Mouse (Mus musculus) neural tube, embryonic 10.5 days (tissue): Measurements from ENCODE around the gene Tm4sf20.
A peak's percentile ranks its signal among the peaks of the same experiment; 100 is the strongest.

ENCODE experiments used
- DNase-seq: peaks from one replicate; pipeline ENCODE4 v3.0.0-alpha.2; 2017; ENCODE audit warnings: low spot score; ENCODE audit errors: extremely low spot score

The Tm4sf20 gene

DNA sequence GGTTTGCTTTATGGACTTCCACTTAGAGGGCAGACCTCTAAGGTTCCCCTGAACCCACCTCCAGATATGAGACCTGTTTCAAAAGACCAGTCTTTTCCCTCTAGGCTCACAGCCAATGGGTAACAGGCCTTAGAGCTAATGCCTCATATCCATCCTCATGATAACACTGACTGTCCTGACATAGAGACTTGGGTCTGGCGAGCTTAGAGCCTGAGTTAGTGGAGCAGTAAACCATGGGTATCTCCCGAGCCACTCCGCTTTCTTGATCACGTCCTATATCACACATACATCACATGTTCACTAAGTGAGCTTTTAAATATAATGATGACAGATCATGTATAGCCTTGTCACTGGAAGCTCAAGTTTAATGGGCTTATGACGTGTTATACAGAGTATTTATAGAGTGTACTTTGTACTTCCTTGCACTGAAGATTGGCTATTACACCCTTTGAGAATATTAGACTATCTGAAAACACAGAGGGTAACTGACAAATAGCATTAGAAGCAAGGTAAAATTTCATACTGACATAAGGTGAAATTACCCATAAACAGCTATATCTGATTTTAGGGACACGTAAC, 11.2 kb upstream of the Tm4sf20 start:
- no peak for DNase-seq

DNA sequence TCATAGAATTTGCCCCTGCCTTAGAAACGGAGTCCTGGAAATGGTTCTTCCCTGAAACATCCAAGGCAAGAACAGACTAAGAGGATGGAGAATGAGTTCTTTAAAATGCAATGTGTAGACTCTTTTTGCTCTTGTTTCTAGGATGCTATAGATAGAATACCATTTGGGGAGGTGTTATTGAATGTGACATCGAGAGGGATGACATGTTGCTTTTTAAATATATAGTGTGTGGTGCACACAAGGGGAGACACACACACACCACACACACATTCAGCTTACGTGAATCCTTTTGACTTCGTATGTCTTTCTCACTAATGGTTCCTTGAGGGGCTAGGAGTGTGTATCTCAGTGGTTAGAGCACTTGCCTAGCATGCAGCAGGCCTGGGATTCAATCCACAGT, 7.0 kb upstream of the Tm4sf20 start:
- DNase-seq = no peak

DNA sequence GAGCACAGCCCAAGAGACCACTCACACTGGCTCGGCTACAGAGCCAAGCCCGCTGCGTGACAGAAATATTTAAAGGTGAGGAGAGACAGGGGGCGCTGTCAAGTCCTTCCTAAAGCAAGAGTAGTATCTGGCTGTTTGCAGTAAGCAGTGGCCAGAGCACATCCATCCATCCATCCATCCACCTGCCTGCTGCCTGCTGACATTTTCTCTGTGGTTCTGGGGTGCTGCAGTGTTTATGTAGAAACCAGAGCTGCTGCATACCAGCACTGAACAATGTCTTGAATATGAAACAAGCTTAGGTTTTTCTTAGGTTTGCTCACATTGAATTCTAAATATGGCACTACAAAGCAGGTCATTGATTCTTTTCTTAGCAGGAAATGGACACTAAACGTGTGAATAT, 4.9 kb upstream of the Tm4sf20 start:
- no peak for DNase-seq

DNA sequence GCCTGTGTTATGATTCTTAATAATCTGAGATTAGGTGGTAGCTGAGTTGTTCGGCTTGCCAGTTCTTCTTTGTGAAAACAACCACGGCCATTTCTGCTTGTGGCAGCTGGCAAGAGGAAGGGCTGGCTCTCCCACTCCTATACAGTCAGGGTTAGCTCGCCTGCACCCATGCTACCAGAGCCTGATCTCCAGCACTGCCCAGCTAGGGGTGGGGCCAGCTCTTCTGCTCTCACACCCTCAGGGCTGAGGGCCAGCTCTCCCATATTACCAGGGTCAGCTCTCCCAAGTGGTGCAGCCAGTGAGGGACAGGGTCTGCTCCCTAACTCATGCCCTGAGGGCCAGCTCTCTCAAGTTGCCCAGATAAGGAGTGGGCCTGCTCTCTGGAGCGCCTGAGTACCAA, 4.2 kb upstream of the Tm4sf20 start:
- no peak for DNase-seq

DNA sequence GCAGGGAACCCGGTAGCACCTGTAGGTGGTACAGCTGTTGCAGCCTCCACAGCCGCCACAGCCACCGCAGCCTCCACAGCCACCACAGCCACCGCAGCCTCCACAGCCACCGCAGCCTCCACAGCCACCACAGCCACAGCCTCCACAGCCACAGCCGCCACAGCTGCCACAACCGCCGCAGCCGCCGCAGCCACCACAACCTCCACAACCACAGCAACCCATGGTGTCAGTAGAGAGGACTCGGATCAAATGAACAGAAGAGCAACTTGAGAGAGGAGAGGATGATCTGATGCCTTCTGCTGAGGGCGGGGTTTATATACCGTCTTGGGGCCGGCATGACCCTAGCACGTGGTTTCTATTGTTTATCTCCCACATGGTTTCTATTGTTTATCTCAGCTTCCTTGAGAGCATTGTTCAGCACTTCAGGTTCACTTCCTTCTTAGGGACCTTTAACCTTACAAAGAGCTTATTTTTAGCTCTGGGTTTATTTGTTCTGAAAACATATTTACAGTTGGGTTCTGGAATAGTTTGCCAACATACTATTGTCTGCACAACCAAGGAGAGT, 2.8 kb upstream of the Tm4sf20 start, which contains the start of gene Gm47791:
TSS of gene Gm47791 (minus strand) at position 222 of the 565 bp plus-strand sequence.
- no peak for DNase-seq

DNA sequence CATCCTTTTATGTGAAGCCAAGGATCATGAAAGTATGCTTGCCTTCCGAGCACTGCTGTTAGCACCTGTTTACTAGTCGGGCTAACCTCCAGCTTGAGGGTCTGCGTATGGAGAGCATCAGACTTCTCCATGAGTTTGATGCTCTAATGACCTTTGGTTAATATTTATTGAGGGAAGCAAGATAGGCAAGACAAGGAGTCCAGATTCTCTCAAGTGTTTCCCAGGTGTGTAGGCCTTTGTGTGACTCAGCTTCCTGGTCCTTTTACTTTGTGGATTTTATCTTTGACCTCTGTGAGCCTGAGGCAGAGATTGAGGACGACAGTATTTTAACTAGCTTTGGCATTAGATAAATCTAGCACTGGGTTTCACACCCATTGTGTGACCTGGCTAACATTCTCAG, 1.6 kb downstream of the Tm4sf20 start:
- no peak for DNase-seq

DNA sequence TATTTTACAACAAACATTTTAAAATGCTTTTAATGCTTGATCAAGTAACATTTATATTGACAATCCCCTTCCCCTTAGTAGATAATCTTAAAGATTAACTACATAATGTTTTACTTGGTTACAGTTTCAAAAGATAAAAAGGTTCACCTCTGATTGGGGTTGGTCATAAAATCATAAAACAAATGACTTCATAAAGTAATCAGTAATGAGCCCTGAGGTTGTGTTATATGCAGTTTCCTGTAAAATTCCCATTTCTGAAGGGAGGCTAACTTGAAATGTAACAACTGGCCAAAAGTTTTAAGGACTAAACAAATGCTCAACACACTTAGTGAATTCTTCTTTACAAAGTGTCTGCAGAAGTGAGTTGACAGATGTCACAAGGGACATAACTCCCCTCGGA, 2.0 kb downstream of the Tm4sf20 start:
- DNase-seq = no peak

DNA sequence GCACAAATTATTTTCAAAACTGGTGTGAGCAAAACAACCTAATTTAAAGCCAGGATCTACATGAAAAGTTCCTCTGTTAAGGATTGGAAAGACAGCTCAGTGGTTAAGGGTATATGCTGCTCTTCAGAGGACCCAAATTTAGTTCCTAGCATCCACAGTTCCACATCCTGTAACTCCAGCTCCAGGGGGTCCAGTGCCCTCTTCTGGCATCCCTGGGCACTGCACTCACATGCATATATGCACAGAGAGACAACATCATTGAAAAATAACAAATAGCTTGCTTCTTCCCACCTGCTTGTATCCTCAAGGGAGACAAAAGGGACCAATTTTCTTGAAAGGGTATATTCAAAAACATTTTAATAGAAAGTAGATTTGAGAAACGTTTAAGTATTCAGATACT, 6.0 kb downstream of the Tm4sf20 start:
- DNase-seq = no peak

DNA sequence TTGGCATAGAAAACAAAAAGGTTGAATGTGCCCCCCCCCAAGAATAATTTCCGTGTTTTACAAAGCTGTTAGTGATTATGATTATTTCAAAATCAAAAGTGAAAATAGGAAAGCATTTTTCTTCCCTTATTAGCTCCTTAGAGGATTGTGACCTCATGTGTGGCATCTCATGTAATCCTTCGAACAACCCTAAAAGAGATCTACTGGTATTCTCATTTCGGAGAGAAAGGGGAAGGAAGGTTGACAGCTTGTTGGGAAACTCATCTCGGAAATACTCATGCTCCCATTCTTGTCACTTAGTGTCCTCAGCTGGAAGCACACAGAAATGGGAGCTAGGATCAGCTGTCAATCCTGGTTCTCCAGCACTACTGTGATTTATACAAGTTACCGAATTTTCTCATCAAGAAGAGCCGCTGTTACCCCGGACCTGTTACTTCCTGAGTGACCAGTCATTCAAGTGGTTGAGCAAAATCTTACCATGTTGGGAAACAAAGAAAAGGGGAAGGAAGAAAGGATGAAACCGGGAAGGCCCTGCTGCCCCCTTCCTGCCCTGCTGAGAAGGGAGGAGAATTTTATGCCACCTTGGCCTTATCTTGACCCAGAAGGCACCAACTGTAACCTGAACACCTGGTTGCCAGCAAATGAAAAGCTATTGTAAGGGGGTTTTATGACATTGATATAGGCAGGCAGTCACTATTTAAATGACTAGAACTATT, 6.6 kb downstream of the Tm4sf20 start:
- DNase-seq = no peak

DNA sequence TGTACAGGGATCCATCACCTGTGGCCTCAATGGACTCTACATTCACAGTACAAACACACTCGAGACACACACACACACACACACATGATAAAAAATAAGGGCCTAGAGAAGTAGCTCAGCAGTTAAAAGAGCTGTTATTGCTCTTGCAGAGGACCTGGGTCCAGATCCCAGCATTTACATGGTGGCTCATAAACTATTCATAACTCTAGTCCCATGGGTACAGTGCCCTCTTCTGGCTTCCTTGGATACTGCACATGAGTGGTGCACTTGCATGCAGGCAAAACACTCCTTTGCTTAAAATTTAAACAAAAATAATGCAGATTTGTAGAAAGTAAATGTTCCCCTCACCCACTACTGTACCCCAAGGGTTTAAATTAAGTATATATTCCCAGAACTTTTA, 8.7 kb downstream of the Tm4sf20 start:
- no peak for DNase-seq

DNA sequence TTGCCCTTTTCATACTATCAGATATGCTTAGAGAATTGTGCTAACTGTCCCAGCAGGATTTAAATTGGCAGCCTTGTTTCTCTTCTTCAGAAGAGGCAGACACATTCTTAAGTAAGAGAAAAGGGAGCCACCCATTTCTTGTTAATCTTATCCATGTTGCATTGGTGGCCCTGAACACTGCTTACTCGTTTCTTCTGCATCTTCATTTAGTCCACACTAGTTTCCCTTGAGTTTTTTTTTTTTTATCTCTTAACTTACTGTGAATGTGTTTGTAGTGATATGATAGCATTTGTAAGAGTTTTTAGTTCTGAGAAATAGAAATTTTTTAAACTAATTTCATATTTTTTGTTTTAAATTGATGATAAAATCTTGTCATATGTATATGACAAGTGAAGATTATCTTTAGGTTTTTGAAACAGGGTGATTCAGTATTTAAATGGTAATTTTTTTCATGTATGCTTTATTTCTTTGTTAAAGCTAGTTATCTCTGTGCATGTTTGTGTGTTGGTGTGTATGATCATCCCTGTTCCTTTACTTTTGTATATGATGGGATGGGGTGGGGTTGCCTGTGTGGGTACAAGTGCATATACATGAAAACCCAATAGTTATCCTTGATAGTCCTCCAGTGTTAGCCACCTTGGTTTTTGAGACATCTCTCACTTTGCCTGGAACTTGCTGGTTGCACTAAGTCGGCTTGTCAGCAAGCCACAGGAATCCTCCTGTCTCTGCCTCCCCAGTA, 20.4 kb downstream of the Tm4sf20 start:
- DNase-seq = no peak

DNA sequence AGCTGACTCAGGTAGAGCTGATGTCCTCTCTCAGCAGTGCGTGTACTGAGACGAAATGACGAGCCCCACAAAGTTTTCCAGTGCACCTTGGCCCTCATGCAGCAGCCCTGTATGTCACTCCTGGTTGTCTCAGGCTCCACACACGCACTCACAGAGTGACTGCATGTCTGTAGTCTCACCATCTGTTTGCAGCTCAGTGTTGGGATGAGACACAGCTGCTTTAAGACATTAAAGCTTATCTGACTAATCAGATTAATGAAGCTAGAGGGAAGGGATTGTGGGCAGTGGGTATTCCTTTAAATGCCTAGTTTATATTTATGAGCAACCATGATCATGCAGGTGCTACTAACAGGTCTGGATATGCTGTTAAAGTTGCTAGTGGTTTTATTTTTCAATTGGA, 21.9 kb downstream of the Tm4sf20 start:
- no peak for DNase-seq

DNA sequence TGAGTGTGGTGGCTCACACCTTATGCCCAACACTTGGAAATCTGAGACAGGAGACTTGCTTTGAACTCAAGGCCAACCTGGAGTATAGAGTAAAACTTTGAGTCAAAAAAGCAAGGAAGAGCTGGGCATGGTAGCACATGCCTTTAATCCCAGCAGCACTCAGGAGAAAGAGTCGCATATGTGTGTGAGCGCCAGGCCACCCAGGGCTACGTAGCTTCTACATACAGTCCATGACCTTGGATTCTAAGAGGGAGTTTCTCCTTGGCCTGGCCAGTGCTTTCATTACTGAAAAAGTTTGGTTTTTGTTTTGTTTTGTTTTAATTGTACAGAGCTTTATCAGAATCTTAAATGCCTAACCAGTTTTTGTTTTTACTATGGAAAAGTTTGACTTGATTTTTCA, 24.3 kb downstream of the Tm4sf20 start:
- DNase-seq = no peak

DNA sequence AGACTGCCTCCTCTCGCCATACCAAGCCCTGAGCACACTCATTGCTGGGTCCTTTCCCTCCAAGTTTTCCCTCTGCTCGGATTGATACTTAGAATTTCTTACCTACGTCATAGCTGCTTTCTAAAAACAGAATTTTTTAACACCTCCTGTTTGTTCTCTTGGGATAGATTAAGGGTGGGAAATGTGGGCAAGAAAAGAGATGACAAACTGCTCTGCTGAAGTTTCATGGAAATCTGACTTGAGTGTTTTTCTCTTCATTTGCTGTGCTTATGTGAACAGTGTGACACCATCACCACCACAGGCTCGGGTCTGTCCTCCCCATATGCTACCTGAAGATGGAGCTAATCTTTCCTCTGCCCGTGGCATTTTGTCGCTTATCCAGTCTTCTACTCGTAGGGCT, 26.7 kb downstream of the Tm4sf20 start:
- DNase-seq = no peak

DNA sequence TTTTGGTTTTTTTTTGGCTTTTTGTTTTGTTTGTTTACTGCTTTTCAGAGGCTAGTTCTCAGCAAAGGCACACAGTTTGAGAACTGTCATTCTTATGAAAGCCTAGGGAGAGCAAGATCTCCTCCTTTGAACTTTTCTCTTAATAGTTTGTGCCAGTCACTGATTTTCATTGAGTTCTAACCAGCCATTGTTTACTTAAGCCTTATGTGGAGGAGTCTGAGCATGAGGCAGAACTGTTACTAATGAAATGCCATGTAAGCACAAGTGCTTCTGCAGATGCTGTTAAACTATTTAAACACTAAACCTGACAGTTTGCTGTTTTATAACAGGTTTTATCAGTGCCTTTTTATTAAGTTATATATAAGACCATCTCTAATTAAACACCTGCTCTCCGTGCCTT, 30.2 kb downstream of the Tm4sf20 start:
- DNase-seq = no peak

DNA sequence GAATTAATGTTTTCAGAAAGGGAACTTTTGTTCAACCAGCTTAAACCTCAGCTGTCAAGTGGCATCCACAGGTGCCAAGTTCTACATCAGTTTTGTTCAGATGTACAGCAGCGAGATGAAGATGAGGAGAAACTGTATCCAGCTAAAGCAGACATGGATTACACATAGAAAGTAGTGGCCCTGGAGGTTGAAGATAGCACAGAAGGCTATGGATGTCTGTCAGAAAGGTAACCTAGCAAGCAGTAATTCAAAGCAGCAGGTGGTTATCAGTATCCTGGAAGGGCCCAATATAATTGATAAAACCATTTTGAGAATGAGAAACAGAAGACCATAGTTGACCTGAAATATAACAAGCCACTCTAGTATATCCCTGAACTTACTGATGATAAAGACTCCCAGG, 34.9 kb downstream of the Tm4sf20 start:
- DNase-seq = no peak

DNA sequence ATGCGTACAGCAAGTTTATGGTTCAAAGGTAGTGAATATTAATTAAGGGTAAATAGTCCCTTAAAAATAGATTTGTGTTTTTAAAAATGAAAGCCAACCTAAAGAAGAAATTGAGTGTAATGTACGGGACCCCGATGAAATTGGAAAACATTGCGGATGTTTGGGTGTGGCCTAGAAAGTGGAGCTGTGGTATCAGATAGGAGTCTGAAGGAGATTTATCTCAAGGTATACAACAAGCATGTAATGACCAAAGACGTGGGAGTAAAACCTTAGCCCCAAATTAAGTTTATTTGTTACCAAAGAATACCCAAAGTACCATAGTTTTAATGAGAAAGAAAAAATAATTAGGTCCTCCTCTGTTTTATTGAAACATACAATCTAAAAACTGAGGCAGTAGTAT, 41.8 kb downstream of the Tm4sf20 start:
- no peak for DNase-seq

DNA sequence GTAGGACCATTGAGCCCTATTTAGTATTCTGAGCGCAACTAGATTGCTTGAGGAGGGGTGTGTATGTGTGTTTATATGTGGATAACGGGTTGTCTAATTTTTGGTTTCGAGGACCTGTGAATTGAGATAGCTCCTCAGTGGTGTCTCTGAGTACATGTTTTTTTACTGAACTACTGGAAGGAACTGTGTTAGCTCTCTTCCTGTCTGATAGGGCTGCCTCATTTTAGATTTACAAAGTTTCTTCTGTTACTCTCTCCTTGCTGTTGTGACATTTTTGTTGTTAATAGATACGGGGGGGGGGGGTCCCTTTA, 42.4 kb downstream of the Tm4sf20 start:
- no peak for DNase-seq

DNA sequence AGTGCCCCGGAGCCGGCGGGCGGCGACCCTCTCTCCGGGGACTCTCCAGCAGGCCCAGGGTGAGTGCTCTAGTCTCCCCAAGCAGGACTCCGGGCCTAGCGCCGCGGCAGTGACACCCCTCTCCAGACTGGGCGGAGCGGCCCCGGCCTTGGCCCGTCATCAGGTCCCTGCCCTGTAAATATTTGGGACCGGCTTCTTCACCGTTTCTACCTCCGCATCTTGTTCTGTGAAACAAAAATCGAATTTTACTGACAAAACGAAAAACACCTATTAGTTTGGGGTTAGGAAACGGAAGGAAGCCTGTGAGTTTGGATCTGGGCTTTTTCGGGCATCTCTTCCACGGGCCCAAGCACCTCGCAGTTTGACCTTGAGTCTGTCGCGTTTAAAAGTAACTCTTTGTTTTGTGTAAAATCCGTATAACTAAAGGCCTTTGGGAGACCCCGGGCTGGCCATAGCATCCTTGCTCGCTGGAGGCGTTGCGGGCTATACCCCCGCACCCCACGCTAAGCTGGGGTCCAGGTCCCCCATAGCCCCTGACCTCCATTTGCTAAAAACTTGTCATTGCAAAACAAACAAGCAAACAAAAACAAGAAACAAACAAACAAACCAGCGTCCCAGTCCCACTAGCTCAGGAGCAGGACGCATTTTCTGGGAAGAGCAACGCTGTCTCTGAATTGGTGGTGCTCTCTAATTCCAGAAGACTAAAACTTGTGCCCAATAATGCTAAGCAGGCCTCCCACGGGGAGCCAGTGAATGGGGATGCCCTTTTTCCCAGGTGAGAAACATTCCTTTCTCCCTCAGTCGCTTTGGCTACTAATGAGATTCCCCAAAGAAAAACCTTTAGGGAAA, 43.0 kb downstream of the Tm4sf20 start:
- no peak for DNase-seq

DNA sequence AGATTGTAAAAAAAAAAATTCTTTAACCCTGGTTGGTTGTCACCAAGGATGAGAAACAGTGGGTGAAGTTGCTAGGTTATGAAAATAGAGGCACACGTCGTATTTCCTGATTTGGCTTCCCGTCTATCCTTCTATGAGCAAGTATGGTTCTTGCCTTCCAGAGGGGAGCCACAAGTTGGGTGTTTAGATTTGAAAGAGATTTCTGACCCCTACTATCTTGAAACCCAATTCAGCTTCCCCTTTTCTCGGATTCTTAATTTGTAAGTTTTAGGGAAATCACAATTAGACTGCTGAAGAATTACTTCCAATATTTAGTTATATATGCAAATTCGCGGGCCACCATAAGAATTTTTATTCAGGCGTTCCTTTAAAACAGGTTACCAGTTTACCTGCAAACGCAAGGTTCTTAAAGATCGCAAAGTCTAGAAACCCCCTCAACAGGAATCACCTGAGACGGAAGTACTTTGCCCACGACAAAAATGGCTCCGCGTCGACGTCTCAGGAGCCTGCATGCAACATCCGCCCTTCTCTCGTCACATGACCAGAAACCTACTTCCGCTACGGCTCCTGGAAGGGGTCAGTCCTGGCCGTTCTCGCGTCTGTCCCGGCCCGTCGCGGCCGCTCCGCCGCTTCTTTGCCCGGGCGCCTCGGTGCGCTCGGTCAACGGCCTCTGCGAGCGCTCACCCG, 43.8 kb downstream of the Tm4sf20 start, which contains the start of gene Mff:
TSS of gene Mff (plus strand) at position 552 of the 687 bp plus-strand sequence.
- DNase-seq = peak; percentile 95
